Mouse (Mus musculus) cerebellum, postnatal 36 days (tissue): ENCODE measurements around the gene Arhgap22.
A peak's percentile ranks its signal among the peaks of the same experiment; 100 is the strongest.

Experiments
- DNase-seq, 2 experiments: peaks; one replicate each; pipeline ENCODE4 v3.0.0; 2021 to 2022; ENCODE audit warnings: mixed read lengths in 2 of 2

Arhgap22 gene

DNA sequence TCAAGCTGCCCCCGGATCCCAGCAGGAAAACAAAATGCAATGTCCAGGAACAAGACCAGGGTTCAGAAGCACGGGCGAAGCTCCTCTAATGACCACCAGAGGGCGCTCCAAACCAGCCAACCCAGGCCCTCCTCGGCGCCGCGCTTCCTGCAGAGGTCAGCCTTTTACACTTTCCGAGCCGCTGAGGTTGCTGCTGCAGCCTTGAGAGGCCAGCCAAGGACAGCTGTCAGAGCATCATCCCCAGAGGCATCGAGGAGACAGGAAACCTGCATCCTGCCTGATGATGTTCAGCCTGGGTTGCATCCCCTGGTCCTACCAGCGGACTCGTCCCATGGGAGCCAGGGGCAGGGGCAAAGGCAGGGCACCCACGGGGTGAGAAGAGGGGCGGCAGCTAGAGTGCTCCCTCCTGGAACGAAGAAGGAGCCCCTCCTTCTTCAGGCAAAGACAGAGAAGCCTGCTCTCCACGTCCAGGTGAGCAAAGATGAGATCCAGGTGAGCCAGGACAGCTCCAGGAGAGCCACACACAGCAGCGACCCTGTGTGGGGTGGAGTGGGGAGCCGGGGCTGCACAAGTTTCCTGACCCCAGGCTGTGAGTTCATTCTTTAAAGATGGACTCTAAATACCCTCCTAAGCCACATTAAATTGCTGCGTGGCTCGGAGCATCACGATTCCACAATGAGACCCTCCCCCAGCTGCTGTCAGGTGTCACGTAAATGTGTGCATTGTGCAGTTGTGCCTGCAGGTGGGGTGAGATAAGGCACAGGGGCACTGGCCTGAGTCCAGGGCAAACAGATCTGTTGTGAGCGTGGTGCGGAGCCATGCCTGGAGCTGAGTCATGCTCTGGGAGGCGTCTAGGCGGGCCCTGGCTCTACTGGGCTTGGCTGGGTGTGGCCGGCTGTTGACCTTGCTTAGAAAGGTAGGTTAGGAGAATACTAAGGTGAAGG lies at the start of gene Arhgap22:
Gene Arhgap22, plus strand, starts transcription at position 204 of the 944 bp plus-strand sequence.
- peak; percentile 82 to 83 for DNase-seq

- no peak for DNase-seq
These were observed 45.1 kb upstream of the Arhgap22 start for GRCm38 (mm10) chr14:33168750-33169149.

DNA sequence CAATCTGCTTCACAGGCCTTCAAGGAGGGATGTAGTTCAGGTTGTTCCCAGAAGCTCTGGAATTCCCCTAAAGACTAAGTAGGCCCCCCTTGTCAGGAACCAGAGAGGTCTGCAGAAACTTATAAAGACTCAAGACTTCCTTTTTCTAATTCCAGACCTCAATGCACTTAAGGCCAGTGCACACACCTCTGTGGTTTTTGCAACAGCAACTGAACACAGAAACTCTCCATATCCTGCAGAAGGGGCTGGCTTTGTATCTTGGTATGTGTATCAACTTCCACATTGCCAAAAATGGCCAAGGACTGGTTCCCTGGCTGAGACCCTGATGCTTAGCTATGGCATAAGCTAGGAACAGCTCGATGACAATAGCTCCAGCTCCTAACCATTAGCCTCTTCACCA lies 41.9 kb upstream of the Arhgap22 start:
- DNase-seq: no peak

DNA sequence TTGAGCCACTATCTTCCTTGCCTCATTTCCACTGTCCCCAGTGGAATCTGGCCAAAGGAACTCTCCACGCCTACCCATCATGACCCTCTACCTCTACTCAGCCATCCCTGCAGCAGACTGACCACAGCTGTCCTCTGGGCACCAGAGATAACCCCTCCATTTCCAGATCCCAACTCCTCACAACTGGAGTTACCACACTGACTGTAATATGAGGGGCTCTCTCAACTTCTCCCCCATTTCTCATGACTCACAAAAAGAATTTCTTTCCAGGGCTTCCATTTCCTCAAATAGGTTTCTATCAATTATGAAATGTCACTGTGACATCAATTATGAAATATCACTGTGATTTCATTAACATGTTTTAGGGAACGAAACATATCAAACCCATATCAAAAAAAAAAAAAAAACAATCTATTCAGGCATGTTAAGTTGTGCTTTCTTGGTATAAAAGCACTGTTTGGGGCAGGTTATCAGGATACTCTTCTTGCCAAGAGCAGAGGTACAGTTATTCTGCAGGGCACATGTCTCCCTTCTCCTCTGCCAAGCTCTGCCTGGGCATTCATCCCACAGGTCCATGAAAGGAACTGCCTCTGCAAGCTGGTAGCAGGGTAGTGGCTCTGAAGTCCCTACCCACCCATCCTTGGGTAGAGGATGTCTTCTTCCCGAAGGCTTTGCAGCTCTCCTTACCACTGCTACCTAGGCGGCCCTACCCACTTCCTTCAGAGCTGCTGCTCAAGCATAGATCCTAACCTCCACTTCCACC lies 38.6 kb upstream of the Arhgap22 start:
- DNase-seq: peak; percentile 44 to 52

- DNase-seq: no peak
These were observed 33.7 kb upstream of the Arhgap22 start for GRCm38 (mm10) chr14:33180102-33180501.

DNA sequence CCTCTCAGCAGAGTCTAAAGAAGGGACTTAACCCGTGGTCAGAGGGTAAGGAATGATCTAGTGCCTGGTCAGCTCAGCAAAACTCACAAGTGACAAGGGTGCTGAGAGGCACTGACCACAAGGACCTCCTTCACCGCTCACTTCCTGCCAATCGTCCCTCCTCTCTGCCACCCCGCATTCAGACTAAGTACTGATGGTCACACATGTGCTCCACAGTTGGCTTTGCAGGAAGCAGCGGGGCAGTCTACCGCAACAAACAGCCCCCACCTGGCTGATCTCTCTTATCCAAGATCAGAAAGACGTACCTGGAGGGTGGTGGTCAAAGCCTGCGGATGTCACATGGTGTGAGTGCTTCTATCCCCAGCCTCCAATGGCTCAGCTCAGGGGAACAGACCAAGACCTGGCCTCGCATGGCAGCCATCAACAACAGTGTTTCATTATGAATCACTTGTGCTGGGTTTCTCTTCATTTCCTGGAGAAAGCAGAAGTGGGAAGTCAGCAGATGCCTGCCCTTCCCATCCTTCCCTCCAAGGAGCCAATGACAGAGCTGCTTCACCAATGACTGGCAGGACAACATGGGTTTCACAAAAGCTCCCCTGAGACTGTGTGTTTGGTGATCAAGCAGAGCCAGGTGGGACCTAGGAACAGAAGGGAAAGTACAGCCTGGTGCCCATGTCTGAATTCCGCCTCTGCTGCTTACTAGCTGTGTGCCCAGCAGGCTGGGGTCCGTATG lies 28.6 kb upstream of the Arhgap22 start, which contains the start of gene Wdfy4:
Gene Wdfy4, minus strand, starts transcription at position 441 of the 733 bp plus-strand sequence.
- no peak for DNase-seq

- no peak for DNase-seq
These were observed 26.6 kb upstream of the Arhgap22 start for GRCm38 (mm10) chr14:33187201-33187600.

DNA sequence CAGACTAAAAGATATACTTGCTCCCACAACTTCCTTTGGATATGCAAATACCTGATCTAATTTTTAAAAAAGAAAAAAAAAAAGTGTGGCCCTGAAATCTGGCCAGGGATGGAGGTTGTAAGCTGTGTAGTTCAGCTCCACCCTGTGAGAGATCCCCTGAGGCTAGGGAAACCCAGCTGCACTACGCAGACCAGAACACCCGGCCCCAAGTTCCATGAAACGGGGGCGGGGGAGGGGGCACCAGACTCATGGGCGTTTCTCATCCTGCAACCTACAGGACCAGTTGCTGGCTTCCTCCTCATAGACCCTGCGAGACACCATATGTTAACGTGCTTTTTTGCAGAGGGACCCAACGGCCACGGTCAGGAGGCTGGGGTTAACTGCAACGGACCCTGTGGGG lies 24.6 kb upstream of the Arhgap22 start:
- no peak for DNase-seq

GRCm38 (mm10) chr14:33189849-33190423 lies 23.9 kb upstream of the Arhgap22 start:
- DNase-seq: no peak

DNA sequence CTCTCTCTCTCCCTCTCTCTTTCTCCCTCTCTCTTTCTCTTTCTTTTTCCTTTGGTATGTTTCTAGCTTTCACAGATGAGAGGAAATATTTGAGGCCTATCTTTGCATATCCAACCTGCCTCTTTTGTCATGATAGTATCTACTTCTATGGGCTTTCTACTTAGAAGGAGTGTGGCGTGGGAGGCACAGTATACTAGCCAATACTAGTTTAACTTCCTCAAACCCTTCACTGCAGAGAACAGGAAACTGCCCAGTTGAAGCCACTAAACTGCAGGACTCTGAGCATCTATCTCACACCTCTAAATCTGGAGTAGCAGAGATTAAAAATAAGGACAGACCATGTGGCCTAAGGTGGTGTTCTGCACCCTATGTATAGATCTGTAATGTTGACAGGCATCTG lies 23.2 kb upstream of the Arhgap22 start:
- no peak for DNase-seq

DNA sequence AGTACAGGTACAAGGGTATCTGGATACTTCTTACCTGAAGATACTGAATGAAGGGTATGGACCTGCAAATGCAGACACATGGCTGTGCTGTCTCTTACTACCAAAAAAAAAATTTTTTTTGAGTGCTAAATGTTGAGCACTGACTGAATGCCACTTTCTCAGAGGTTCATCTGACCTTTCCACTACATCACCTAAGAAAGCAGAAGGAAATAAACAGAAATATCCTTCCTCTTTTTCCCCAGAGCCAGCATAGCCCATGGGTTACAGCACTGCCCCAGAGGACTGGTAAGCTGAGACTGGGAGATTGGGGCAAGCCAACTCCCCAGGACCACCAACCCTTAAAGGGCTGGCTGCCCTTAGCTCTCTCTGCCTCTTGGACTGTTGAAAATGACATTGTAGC lies 20.1 kb upstream of the Arhgap22 start:
- DNase-seq: no peak

- no peak for DNase-seq
These were observed 19.6 kb upstream of the Arhgap22 start for GRCm38 (mm10) chr14:33194241-33194640.

DNA sequence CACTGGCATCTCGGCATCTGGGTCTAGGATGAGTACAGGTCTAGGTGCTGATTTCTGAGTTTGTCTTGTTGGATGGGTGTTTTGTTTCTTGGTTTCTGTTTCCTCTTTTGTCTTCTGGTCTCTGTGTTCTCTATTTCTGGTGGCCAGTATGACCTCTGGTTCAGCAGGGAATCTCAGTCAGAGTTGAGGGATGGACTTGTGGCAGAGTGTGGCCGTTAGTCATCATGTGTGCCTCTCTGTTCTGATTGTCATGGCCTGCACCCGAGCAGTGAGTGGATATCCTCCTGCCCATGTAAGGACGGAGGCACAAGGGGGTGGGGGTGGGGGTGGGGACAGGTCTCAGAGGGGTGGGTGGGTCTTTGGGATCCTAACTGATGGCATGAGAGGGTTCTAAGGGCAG lies 11.7 kb upstream of the Arhgap22 start:
- no peak for DNase-seq

DNA sequence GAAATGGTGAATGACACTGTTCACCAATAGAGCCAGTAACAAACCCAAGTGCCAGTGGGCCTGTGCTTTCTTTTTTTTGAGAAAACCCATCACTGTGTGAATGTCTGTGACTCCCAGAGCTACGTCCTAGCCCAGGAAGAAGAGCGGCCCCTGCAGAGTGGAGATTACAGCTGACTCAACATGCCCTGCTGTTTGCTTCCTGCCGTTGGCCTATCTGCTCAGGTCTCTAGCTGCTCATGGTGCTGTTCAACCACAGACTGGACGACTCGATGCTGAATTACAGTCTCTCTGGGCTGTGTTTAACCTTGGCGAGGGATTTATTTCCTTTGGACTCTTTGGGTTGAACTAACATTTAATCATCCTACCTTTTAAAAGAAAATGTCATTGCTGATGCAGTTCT lies 10.9 kb upstream of the Arhgap22 start:
- DNase-seq: no peak

- DNase-seq: no peak
These were observed 10.0 kb upstream of the Arhgap22 start for GRCm38 (mm10) chr14:33203777-33204176.

DNA sequence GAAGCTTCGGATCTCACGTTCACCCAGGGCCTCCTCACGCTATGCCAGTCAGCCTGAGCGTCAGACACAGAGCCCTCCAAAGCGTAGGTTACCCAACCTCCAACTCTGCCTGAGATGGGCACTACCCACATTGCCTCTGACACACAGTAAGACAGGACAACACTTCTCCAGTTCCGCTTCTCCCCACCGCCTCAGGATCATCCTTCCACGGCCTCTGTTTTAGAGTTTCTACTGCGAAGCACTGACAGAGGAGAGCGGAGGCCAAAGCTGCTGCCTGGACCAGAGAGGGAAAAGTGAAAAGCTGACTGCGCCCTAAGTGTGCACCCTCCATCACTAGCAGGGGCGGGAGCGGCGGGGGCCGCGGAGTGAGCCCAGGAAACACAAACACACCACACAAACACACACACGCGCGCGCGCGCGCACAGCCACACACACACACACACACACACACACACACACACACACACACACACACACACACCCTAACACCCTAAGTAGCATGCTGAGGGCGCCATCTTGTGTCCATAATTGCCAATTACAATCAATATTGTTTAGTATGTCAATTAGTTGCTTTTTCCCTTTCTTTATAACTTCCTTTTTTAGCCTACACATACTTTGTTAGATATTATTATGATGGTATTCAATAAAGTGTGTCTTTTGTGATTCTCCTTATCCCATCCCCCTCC lies 8.4 kb upstream of the Arhgap22 start:
- DNase-seq: no peak

DNA sequence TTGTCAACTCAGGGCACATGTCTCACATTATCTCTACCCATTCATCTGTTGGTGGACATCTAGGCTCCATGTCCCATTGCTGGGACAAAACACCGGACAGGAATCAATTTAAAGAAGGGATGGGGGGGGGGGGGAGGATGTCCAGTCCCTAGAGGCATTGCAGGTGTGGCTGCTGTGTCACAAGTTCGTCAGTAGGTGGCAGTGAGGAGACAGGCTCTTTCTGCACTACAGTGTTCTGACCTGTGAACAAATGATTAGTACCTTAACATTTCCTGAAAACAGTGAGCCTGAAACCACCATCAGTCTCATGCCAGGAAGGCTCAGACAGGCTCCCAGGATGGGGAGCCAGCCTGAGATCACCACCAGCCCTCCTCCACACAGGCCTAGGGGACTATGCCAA lies 6.8 kb upstream of the Arhgap22 start:
- DNase-seq: peak in 1 of 2 experiments; percentile 11

- DNase-seq: no peak
These were observed 5.5 kb upstream of the Arhgap22 start for GRCm38 (mm10) chr14:33208331-33208730.

GRCm38 (mm10) chr14:33210806-33211205 lies 3.0 kb upstream of the Arhgap22 start:
- DNase-seq: no peak

DNA sequence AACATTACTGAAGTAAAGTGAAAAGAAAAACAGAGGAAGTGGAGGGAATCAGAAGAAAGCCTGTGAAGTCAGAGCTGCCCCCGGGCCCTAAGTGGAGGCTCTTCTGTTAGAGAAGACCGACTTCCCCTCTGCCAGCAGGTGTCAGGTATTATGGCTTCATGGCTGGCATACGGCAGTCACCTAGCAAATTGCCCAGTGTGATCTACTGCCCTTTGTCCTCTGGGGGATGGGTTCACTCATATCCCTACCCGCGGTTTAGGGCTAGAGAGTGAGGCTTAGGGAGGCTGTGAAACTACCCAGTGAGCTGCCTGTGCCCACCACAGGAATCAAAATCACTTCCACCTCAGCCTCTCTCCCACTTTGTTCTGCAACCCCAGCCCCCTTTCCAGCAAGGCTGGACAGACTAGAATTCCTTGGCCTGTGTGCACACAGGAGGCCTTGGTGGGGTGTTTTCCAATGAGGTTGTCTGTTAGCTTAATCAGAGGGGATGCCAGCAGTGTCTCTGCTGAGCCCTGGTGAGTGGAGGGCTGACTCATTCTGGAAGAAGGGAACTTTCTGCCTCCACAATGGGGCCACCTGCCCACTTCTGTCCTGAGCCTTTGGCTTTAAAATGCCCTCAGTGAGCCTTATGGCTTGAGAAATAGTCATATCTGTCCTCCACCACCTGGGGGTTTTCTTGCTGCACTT lies 1.4 kb upstream of the Arhgap22 start:
- DNase-seq: no peak

DNA sequence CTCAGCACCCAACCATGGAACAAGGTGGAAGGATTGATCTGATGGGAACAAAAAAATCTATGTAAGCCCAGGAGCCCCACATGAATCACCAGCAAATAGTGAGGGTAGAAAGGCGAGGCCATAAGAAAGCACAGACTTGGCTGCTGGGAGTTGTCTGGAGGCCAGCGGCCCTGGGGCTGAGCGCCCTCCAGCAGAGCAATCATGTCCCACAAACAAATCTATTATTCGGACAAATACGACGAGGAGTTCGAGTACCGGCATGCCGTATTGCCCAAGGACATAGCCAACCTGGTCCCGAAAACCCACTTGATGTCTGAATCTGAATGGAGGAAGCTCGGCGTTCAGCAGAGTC lies 892 bp upstream of the Arhgap22 start:
- DNase-seq: no peak

GRCm38 (mm10) chr14:33214767-33215128 lies 922 bp downstream of the Arhgap22 start:
- DNase-seq: no peak
